Mouse (Mus musculus): ENCODE results near the gene BC030870.

The BC030870 gene

DNA sequence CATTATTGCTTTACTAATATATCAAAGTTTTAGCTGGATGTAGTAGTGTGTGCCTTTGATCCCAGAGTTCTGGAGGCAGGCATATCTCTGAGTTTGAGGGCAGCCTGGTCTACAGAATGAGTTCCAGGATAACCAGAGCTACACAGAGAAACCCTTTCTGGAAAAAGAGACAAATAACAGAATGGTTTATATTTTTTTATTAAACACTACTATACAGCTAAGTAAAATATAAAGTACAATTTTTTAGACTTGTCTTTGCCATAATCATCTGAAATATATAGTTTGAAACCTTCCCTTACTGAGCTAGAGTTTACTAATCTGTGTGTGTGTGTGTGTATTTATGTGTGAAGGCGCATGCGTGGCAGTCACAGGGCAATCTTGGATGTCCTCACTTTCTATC, 54.6 kb downstream of the BC030870 start, which contains the start of gene Gm10663:
Gene Gm10663, plus strand, starts transcription at position 301 of the 400 bp plus-strand sequence.
- no peak for DNase-seq

DNA sequence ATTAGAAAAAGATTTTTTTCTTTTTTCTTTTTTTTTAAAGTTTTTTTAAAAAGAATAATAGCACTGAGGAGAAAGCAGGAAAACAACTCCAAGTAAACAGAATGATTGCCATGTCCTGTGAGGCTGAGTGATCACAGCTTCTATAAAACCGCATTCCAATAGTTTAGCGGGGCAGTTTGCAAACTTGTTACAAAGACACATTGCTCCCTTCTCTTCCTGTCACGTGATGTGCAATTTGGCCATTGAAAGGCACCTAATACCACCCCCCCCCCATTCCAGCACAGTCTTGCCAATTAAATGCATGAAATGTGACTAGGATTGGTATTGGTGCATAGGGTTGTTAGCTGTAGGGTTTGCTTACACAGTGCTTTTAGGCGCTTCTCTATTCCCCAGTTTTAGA, 58.4 kb downstream of the BC030870 start:
- DNase-seq = no peak

DNA sequence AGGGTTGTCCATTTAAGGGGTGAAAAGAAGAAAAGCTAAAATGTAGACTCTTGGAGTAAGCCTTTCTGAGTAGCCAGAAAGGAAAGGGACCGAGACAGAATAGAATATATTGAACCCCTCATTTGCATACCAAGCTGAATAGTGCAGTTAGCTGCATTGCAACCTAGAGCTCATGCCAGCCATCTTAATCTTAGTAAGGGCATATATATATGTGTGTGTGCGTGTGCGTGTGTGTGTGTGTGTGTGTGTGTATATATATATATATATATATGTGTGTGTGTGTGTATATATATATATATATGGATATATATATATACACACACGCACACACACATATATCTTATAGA, 60.9 kb downstream of the BC030870 start:
- DNase-seq = no peak

DNA sequence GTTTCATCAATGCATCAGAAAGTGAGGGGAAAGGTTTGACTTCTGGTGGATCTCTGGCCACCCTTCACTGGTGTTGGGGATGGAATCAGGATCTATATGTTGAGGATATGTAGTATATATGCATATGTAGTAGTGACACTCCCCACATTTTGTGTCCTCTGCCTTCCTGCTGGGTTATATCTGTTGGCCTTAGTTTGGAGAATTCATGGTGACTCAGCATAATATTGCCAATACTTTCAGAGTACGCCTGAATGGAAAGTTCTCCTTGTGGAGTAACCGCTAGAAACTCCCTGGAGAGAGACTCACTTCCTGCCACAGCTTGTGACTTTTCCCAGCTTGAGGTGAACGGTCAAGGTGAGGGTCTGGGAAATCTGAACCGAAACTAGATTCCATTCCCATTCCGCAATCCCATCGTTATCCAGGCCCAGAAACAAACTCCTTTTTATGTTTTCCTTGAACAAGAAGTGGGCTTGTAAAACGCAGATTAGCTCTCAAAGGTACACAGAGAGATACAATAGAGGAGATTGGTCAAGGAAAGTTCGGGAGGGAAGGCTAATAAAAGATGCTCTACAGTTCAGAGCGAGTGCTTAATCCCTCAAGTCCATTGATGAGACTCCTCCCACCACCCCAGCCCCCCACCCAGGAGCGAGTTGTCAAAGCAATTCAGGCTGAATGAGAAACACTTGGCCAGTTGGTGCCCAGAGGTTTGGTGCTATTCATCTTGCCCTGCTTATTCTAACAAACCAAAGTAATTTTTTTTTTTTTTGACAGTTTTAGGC, 61.5 kb downstream of the BC030870 start:
- DNase-seq = no peak

DNA sequence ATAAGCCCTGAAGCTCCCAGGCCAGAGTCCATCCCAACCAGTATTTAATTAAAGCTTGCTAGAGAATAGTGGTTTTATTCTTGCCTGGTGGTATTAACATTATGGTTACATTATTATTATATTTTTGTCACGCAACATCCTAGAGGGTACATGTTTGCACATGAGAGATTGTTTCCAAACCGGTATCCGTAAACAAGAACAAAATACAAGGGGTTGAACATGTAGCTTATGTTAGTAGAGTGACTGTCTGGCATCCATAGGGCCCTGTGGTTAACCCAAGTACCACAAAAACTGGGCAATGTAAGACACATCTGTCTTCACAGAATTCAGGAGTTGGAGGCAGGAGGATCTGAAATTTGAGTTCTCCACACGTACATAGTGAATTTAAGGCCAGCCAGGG, 62.3 kb downstream of the BC030870 start:
- DNase-seq = no peak

DNA sequence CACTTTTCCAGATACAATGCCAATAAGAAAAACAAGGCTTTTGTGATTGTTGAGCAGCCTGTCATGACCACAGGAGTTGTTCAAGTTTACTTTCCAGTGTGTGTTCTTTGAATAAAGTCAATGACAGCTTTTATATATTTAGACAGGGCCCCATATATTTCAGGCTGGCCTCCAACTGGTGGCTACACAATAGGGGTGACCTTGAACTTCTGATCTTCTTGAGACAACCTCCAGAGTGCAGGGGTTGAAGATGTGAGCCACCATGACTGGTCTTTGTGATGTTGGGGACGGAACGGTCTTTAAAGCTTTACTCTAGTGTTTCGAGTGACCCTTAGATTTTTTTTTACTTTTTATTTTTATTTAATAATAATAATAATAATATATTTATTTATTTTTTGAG, 63.7 kb downstream of the BC030870 start:
- DNase-seq = no peak

DNA sequence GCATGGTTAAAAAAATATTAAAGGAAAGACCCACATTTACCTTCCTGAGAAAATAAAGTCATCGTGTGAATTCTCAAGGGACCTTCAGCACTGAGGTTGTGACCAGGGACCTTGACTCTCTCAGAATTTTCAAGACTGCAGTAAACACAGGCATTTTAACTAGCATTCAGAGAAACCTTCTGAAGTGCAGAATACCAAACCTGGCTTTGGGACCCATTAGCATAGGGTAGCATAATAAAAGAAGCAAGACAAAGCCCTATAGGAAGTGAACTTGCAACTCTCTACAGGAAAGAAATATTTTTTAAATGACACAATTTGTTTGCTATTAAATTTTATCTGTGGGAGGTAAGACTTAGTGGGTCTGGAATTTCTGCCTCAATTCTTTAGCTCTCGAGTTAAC, 65.3 kb downstream of the BC030870 start:
- DNase-seq = no peak

DNA sequence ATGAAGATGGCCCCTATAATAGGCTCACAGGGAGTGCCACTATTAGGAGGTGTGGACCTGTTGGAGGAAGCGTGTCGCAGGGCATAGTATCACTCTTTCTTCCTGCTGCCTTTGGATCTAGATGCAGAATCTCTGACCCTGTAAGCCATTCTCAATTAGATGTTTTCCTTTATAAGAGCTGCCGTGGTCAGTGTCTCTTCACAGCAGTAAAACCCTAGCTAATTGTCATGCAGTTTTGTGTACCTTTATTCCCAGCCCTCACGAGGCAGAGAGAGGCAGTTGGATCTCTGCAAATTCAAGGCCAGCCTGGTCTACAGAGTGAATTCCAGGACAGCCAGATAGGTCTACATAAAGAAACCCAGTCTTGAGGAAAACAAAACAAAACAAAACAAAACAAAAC, 67.2 kb downstream of the BC030870 start:
- DNase-seq = no peak

DNA sequence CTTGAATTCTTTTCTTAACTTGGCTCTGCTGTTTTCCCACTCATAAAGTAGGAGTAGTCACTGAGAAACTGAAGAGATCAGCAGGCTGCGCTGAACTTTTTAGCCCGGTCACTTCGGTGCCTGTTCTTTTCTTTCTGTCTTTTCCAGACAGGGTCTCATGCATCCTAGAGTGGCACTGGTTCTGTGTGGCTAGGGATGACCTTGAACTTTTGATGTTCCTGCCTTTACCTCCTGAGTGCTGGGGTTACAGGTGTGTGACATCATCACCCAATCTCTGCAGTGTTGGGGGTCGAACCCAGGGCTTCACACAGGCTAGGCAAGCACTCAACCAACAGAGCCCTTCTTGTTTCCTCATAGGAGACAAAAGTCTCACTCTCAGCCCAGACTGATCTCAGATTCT, 72.6 kb downstream of the BC030870 start:
- no peak for DNase-seq

DNA sequence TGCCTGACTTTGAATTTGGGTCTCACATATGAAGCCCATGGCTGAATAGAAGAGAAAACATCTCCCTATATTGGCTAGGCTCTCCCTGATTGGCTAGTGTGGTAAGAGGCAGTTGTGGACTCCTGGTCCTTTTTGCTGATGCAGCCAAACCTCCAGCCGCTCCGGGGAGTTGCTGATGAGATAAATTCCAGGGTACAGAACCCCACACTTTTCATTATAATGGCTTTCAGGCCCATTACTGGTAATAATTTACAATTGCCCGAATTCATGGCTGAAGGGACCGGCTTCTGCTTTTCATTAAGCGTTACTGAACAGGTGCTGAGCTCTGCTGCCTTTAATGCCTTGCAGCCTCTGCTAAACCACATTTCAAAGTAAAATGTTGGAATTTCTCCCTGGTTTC, 75.4 kb downstream of the BC030870 start:
- DNase-seq = no peak

DNA sequence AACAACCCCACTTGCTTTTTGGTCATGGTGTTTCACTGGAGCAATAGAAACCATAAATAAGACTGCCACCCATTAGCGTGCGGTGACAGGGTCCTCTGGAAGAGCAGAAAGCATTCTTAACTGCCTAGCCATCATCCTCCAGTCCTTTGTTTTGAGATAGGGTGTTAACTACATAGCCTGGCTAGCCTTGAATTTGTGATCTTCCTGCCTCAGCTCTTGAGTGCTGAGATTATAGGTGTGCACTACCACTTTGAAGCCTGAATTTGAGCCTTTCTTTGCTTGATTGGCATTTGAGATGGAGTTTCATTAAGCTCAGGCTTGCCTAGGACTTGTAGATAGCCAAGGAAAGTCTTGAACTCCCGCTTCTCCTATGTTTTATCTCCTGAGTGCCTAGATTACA, 75.8 kb downstream of the BC030870 start:
- no peak for DNase-seq

DNA sequence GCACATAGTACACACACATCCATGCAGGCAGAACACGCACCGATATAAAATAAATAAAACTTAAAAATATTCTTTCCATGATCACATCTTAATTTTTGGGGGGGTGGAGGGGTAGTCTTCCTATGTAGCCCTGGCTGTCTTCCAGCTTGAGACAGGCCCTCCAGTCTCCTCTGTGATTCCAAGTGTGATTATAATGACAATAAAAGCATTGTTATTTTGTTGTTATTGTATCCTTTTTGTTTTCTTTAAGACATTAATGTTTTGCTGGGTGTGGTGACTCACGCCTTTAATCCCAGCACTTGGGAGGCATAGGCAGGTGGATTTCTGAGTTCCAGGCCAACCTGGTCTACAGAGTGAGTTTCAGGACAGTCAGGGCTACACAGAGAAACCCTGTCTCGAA, 81.6 kb downstream of the BC030870 start:
- DNase-seq = no peak

DNA sequence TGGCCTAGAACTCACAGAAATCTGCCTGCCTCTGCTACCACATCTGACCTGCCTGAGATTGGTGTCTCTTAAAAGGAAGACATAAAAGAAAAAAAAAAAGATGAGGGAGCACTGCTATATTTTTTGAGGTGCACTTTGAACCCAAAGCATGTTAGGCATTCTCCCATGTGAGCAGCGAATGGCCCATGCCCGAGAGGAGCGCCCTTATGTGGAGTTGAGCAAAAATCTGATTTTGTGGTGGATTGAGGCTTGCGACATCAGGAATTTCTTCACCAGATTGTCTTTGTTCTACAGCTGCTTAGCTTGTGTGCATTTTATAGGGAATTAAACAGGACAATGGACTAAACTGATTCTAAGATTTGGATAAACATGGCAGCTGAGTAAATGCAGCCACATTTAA, 82.2 kb downstream of the BC030870 start:
- DNase-seq = no peak

DNA sequence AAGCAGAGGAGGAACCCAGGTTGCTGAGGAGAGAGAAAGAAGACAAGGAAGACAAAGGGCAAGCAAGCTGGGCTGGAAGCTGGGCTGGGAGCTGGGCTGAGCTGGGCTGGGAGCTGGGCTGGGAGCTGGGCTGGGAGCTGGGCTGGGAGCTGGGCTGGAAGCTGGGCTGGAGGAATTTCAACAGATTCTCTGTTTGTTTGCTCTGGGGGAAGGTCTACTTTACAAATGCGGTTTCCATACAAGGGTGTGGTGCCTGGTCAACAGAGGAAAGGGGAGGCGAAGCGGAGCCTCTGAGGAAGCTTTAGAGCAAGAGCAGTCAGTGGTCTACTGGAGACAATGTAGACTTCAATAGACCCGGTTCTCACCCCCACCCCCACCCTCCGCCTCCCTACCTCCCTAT, 82.8 kb downstream of the BC030870 start:
- no peak for DNase-seq

DNA sequence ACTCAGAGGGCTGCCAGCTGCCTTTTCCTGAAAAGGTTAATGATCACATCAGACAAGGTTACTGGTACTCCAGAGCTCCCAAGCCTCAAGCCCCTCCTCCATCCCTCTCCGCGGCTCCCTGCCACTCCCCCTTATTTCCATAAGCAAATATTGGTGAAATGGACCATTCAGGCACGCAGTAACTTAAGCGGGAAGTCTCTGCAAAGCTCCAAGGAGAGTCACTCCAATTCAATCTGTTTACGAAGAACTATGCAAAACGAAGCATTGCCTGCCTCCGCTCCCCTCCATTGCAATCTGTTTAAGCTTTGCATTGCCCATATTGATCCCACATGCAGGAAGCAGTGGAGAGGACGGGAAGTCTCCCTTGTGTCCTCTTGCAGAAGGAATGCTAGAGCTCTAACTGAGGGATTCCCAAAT, 92.2 kb downstream of the BC030870 start, which contains the start of gene Apela:
Gene Apela, minus strand, starts transcription at position 220 of the 417 bp plus-strand sequence.
- peak; percentile 64 for DNase-seq
